Mouse (Mus musculus) forebrain, embryonic 14.5 days (tissue): ENCODE measurements at regions not wholly inside any gene's neighbourhood (a gene's known extent, or its start where the extent isn't known, plus 50 kb on each side); places are given as distances from the start of the nearest gene placed in this dataset.

Source experiments
- ATAC-seq: fragments of 200-750 bp; cut with Nextera tagmentation; 2 replicates; pipeline ENCODE4 v1.8.0; 2017; ENCODE audit warnings: mild to moderate bottlenecking, moderate library complexity
- DNase-seq: peaks from one replicate; pipeline ENCODE4 v3.0.0-alpha.2; 2015; ENCODE audit warnings: low spot score
- H3K27ac ChIP-seq: fragments of 300-500 bp; sonication (generic); 2 replicates; pipeline ENCODE4 v1.5.1; 2014; ENCODE audit warnings: low read depth, mild to moderate bottlenecking, control low read depth, low read length, moderate library complexity
- H3K27me3 ChIP-seq: fragments of 300-500 bp; sonication (generic); replicated peaks from 2 replicates; pipeline ENCODE4 v1.6.1; 2014; ENCODE audit warnings: low read length, control low read depth, mixed read lengths; ENCODE audit not compliant: control insufficient read depth, insufficient read depth
- H3K36me3 ChIP-seq: fragments of 300-500 bp; sonication (generic); 2 replicates; pipeline ENCODE4 v1.6.1; 2014; ENCODE audit warnings: low read length, control low read depth; ENCODE audit not compliant: control insufficient read depth, insufficient read depth
- H3K4me1 ChIP-seq: fragments of 300-500 bp; sonication (generic); 2 replicates; pipeline ENCODE4 v1.6.1; 2014; ENCODE audit warnings: antibody characterized with exemption, low read length, control low read depth; ENCODE audit not compliant: control insufficient read depth, insufficient read depth
- H3K4me2 ChIP-seq: fragments of 300-500 bp; sonication (generic); 2 replicates; pipeline ENCODE4 v1.6.1; 2014; ENCODE audit warnings: mild to moderate bottlenecking, control low read depth, low read length
- H3K4me3 ChIP-seq: fragments of 300-500 bp; sonication (generic); 2 replicates; pipeline ENCODE4 v1.5.1; 2014; ENCODE audit warnings: low read depth, low read length, control low read depth
- H3K9ac ChIP-seq: fragments of 300-500 bp; sonication (generic); 2 replicates; pipeline ENCODE4 v1.6.1; 2014; ENCODE audit warnings: mild to moderate bottlenecking, low read length, control low read depth, moderate library complexity
- H3K9me3 ChIP-seq: fragments of 300-500 bp; sonication (generic); replicated peaks from 2 replicates; pipeline ENCODE4 v1.6.1; 2016; ENCODE audit warnings: low read length, control low read depth, mixed read lengths; ENCODE audit not compliant: control insufficient read depth
- WGBS: fragments of 180-500 bp; shearing (Covaris S2); extraction: QIAGEN DNeasy Blood & Tissue Kit; methylation state at CpG from one replicate; pipeline ENCODE4 v1.1.7; 2014; 5-methylcytosine and 5-hydroxymethylcytosine counted together

DNA sequence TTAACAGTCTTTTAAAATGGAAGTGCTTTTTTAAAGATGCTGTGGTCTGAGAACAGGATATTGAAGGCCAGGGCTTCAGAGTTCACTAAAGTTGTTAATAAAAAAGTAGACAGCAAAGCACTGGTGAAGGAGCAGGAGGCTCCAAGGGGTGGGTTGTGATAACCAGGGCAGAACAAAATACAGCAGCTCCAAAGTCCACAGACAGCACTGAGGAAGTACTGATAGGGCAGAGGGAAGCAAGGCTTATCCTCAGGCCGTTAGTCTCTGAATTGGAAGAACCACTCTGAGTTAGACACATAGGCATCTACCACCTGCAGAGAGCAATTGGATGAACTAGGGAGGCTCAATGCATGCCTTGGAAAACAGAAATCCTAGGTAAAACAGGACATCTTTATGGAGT lies 62.1 kb downstream of the P2ry1 start:
- H3K36me3 ChIP-seq = no peaks in the 10 kb centered on the region
- WGBS = 52% methylated on average over 1 of the region's 1 CpGs
- H3K4me2 ChIP-seq = no peak overlapping the region
- H3K27me3 ChIP-seq = no peaks in the 10 kb centered on the region
- no peak overlapping the region for H3K4me3 ChIP-seq
- H3K27ac ChIP-seq = no peak overlapping the region
- no peak overlapping the region for H3K9ac ChIP-seq
- no peaks in the 10 kb centered on the region for H3K4me1 ChIP-seq
- no peaks in the 10 kb centered on the region for H3K9me3 ChIP-seq
- DNase-seq (no peak), ATAC-seq (no peak)

DNA sequence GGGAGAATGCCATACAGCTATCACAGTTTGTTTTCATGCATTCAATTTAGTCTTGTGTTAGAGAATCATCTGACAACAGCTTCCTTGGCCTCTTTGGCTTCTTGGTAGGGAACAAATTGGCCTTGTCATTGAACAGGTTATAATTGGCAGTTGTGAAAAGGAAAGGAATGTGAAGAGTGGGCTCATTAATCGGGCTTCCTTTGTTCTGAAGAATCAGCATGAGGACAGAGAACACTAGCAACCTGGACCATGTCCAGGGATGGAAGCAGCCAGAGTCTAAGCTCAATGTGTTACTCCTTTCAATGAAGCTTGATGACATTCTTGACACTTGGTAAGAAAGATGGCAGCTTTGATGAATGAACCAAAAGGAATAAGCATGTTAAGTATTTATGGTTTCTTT lies 64.5 kb downstream of the P2ry1 start:
- WGBS = 12% methylated on average over 1 of the region's 1 CpGs
- Histone ChIP-seq H3K27me3 (no peaks in the 10 kb centered on the region), H3K4me2 (no peak overlapping the region), H3K4me3 (no peak overlapping the region), H3K4me1 (no peaks in the 10 kb centered on the region), H3K36me3 (no peaks in the 10 kb centered on the region), H3K9ac (no peak overlapping the region), H3K9me3 (no peaks in the 10 kb centered on the region), H3K27ac (no peak overlapping the region)
- peak; percentile 40 for DNase-seq
- ATAC-seq = peak; percentile 71; the same call in 1 of the 2 replicates

DNA sequence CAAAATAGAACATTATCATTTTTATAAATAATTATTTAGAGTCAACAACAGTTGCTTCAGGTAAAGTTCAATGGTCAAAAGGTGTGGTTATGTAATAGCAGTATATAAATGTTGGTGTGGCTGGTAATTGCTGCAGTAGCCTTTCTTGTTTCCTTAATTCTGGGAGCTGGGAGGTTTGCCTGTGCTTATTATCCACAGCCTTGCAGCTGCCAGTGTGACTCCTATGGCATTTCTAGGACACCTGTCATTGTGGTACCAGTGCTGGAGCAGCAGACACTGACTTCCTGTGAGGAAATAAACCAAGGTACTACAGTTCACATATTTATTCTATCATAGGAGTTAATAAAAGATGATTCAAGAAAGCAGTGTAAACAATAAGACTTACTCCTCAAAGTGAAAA lies 65.6 kb downstream of the P2ry1 start:
- Histone ChIP-seq H3K4me3 (no peak overlapping the region), H3K4me1 (no peaks in the 10 kb centered on the region), H3K9ac (no peak overlapping the region), H3K36me3 (no peaks in the 10 kb centered on the region), H3K27me3 (no peaks in the 10 kb centered on the region), H3K4me2 (no peak overlapping the region), H3K9me3 (no peaks in the 10 kb centered on the region), H3K27ac (no peak overlapping the region)
- no peak for ATAC-seq
- DNase-seq = no peak

DNA sequence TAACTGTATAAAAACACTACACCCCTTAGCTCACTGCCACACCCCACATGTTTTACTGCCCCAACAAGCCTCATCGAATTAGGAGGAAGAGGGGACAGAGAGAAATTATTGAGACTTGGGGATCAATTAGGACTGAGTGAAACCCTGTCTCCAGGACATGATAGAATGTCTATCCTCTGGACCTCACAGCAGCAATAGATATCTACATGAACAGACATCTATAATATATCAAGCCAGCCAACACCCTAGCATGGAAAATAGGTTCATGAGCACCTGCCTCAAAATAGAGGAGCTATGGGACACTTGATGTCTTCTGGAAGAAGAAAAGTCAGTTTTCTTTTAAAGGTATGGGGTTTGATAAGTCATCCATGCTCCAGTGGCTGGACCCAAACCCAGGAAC lies 68.4 kb downstream of the P2ry1 start:
- H3K27ac ChIP-seq = no peak overlapping the region
- no peaks in the 10 kb centered on the region for H3K36me3 ChIP-seq
- H3K4me1 ChIP-seq = no peaks in the 10 kb centered on the region
- H3K4me3 ChIP-seq = no peak overlapping the region
- H3K9me3 ChIP-seq = no peaks in the 10 kb centered on the region
- WGBS = 83% methylated on average over 1 of the region's 1 CpGs
- H3K9ac ChIP-seq = no peak overlapping the region
- no peaks in the 10 kb centered on the region for H3K27me3 ChIP-seq
- no peak for ATAC-seq
- DNase-seq = no peak
- no peak overlapping the region for H3K4me2 ChIP-seq

DNA sequence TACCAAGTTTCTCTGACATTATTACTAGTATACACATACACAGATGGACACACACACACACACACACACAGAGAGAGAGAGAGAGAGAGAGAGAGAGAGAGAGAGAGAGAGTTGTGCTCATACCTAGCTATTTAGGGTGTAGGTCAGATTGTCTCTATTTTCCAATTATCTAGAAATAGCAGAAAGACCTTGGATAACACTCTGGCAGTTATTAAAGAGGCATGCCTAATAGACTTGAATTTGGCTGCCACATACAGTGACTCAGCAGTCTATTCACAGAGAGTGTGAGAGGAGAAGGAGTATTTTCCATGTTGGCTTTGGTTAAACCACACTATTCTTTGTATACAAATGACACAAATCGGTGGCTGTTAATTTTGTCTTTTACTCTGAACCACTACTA lies 69.7 kb downstream of the P2ry1 start:
- Histone ChIP-seq H3K9me3 (no peaks in the 10 kb centered on the region), H3K36me3 (no peaks in the 10 kb centered on the region), H3K4me2 (no peak overlapping the region), H3K27ac (no peak overlapping the region), H3K9ac (no peak overlapping the region), H3K4me3 (no peak overlapping the region), H3K4me1 (no peaks in the 10 kb centered on the region), H3K27me3 (no peaks in the 10 kb centered on the region)
- ATAC-seq = no peak
- WGBS = 75% methylated on average over 1 of the region's 1 CpGs
- peak; percentile 9 for DNase-seq

DNA sequence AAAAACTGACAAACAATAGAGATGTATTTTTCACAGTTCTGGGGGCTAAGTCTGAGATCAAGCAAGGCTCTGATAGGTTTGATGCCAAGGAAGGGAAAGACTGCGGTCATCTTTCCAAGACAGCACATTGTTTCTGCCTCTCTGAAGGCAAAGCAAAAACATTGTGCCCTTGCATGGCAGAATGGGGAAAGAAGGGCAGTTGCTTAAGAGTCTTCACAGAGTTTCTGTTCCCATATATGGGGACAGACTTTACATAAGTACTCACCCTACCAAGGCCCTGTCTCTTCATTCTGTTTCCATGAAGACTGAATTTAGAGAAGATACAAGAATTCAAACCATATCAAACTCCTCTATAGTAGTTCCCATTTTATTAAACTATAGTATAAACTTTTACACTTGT lies 70.5 kb downstream of the P2ry1 start:
- Histone ChIP-seq H3K36me3 (no peaks in the 10 kb centered on the region), H3K9me3 (no peaks in the 10 kb centered on the region), H3K27me3 (no peaks in the 10 kb centered on the region), H3K4me2 (no peak overlapping the region), H3K27ac (no peak overlapping the region), H3K4me3 (no peak overlapping the region), H3K9ac (no peak overlapping the region), H3K4me1 (no peaks in the 10 kb centered on the region)
- DNase-seq (no peak), ATAC-seq (no peak)
- WGBS = 97% methylated on average over 1 of the region's 1 CpGs

DNA sequence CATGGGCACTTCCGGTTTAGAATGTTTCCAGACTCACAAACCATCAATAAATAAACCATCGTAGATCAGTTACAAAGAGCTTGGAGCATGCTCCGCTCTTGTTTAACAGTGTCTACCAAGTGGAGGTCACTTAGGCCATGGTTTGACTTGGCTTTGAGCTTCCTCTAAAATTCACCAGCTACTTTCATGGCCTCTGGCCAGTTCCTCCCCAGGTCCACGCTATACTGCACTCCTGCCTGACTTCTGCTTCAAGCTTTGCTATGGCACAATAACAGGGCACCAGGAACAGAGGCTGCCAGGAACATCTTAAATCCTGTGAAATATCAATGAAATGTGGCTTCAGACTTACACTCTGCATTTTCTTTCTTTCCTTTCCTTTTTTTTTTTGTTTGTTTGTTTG lies 71.2 kb downstream of the P2ry1 start:
- DNase-seq (no peak), ATAC-seq (no peak)
- no peaks in the 10 kb centered on the region for H3K9me3 ChIP-seq
- 94% methylated on average over 4 of the region's 4 CpGs for WGBS
- H3K27ac ChIP-seq = no peak overlapping the region
- H3K4me1 ChIP-seq = no peaks in the 10 kb centered on the region
- H3K36me3 ChIP-seq = no peaks in the 10 kb centered on the region
- H3K9ac ChIP-seq = no peak overlapping the region
- no peak overlapping the region for H3K4me2 ChIP-seq
- no peaks in the 10 kb centered on the region for H3K27me3 ChIP-seq
- no peak overlapping the region for H3K4me3 ChIP-seq

DNA sequence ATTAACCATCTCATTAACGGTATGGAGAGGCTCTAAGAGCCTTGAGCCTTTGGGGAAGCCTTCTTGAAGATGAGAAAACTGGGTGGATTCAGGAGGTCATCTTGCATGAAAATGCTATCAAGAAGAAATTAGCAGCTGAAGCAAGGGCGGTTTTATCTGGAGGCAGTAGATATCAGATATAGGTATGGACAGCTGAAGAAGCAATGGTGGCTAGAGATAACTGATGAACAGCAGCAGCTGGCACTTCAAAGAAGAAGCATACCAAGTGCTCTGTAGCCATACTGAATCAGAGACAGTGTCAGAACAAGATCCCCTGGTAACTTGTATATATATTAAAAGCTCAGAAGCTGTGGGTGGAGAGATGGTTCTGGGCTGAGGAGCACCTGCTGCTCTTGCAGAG lies 73.2 kb downstream of the P2ry1 start:
- Histone ChIP-seq H3K9ac (no peak overlapping the region), H3K4me1 (no peaks in the 10 kb centered on the region), H3K4me2 (no peak overlapping the region), H3K27me3 (no peaks in the 10 kb centered on the region), H3K27ac (no peak overlapping the region), H3K4me3 (no peak overlapping the region), H3K9me3 (no peaks in the 10 kb centered on the region), H3K36me3 (no peaks in the 10 kb centered on the region)
- DNase-seq (no peak), ATAC-seq (no peak)
- WGBS = 79% methylated on average over 2 of the region's 2 CpGs

DNA sequence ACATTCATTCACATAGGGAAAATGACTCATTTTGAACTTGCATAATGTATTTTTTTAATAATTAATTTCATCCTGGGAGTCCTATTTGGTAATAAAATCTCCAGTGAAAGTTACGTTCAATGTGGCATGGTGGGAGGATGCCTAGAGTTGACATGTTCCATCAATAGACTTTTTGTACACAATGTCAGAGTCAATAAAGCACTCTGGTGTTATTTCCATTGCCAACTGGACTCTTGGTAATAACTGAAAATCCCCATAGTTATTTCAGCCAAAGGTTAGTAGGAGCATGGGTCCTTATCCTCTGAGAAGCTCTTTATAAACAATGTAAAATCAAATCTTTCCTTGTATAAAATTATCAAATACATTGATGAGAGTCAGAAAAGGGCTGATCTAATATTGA lies 87.3 kb downstream of the P2ry1 start:
- no peak for ATAC-seq
- no peak overlapping the region for H3K4me3 ChIP-seq
- H3K27me3 ChIP-seq = no peaks in the 10 kb centered on the region
- 84% methylated on average over 1 of the region's 1 CpGs for WGBS
- H3K9me3 ChIP-seq = no peaks in the 10 kb centered on the region
- no peak overlapping the region for H3K27ac ChIP-seq
- no peak for DNase-seq
- H3K9ac ChIP-seq = no peak overlapping the region
- no peaks in the 10 kb centered on the region for H3K4me1 ChIP-seq
- H3K36me3 ChIP-seq = no peaks in the 10 kb centered on the region
- H3K4me2 ChIP-seq = no peak overlapping the region

DNA sequence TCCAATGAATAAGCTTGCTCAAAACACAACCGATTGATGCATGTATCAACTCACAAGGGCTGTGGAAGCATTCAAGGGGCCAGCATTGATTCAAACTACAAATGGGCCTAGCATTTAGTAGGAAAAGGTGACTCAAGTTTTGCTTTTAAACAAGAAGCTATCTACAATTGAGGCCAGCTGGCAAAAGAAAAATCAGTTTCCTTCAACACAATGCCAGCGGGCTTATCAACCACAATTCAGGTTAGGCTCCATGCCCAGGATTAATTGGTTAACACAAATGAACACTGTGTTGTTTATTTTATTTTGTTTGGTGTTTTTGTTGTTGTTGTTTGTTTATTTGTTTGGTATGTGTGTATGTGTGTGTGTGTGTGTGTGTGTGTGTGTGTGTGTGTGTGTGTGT lies 89.4 kb downstream of the P2ry1 start:
- Histone ChIP-seq H3K4me3 (no peak overlapping the region), H3K4me1 (no peaks in the 10 kb centered on the region), H3K9ac (no peak overlapping the region), H3K27ac (no peak overlapping the region), H3K27me3 (no peaks in the 10 kb centered on the region), H3K36me3 (no peaks in the 10 kb centered on the region), H3K9me3 (no peaks in the 10 kb centered on the region), H3K4me2 (no peak overlapping the region)
- ATAC-seq = no peak
- 90% methylated on average over 2 of the region's 2 CpGs for WGBS
- DNase-seq = peak; percentile 1
